Mouse (Mus musculus) forebrain, embryonic 11.5 days (tissue): ENCODE measurements at regions not wholly inside any gene's neighbourhood (a gene's known extent, or its start where the extent isn't known, plus 50 kb on each side); places are given as distances from the start of the nearest gene placed in this dataset.

Experiments used
- ATAC-seq: fragments of 200-750 bp; cut with Nextera tagmentation; replicated peaks from 2 replicates; pipeline ENCODE4 v1.8.0; 2017; ENCODE audit warnings: moderate TSS enrichment; ENCODE audit not compliant: low FRiP score
- DNase-seq: peaks from one replicate; pipeline ENCODE4 v3.0.0-alpha.2; 2017; ENCODE audit warnings: low spot score
- H3K27ac ChIP-seq: fragments of 300-500 bp; sonication (generic); 2 replicates; pipeline ENCODE4 v1.5.1; 2014; ENCODE audit warnings: low read depth, low read length
- H3K27me3 ChIP-seq: fragments of 300-500 bp; sonication (generic); 2 replicates; pipeline ENCODE4 v1.6.1; 2014; ENCODE audit warnings: mild to moderate bottlenecking, low read length, mixed read lengths; ENCODE audit not compliant: control insufficient read depth, insufficient read depth
- H3K36me3 ChIP-seq: fragments of 300-500 bp; sonication (generic); 2 replicates; pipeline ENCODE4 v1.6.1; 2014; ENCODE audit warnings: mild to moderate bottlenecking, low read length, moderate library complexity, mixed read lengths; ENCODE audit not compliant: control insufficient read depth, insufficient read depth
- H3K4me1 ChIP-seq: fragments of 300-500 bp; sonication (generic); replicated peaks from 2 replicates; pipeline ENCODE4 v1.6.1; 2014; ENCODE audit warnings: low read length, mixed read lengths; ENCODE audit not compliant: control insufficient read depth, insufficient read depth
- H3K4me2 ChIP-seq: fragments of 300-500 bp; sonication (generic); 2 replicates; pipeline ENCODE4 v1.6.1; 2014; ENCODE audit warnings: low read depth, mild to moderate bottlenecking, low read length, moderate library complexity, mixed read lengths; ENCODE audit not compliant: severe bottlenecking
- H3K4me3 ChIP-seq: fragments of 300-500 bp; sonication (generic); 2 replicates; pipeline ENCODE4 v1.5.1; 2014; ENCODE audit warnings: low read depth, low read length
- H3K9ac ChIP-seq: fragments of 300-500 bp; sonication (generic); 2 replicates; pipeline ENCODE4 v1.6.1; 2014; ENCODE audit warnings: low read length
- H3K9me3 ChIP-seq: fragments of 300-500 bp; sonication (generic); 2 replicates; pipeline ENCODE4 v1.6.1; 2016; ENCODE audit warnings: low read length, mixed read lengths; ENCODE audit not compliant: control insufficient read depth
- WGBS: fragments of 180-500 bp; shearing (Covaris S2); extraction: QIAGEN DNeasy Blood & Tissue Kit; methylation state at CpG from one replicate; pipeline ENCODE4 v1.1.7; 2014; 5-methylcytosine and 5-hydroxymethylcytosine counted together

DNA sequence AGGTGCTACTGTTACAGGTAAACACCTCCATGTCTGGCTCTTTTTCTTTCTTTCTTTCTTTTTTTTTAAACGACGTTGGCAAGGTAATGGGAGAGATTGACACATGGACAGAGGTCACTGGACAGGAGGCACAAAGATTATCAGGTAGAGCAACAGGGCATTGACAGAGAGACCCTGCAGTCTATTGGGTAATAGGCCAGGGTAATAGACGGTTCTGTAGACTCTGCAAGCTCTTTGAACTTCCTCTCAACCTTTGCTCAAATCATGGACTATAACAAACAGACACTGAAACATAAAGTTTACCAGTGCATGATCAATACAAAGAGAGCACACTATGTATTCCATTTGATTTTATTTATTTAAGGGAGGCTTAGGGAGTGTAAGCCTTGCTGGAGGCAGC lies 61.0 kb upstream of the Mycn start:
- ATAC-seq (no peak), DNase-seq (no peak)
- WGBS: 86% methylated on average over 3 of the region's 3 CpGs
- Histone ChIP-seq H3K9me3 (no peaks in the 10 kb centered on the region), H3K27ac (no peak overlapping the region), H3K4me1 (no peaks in the 10 kb centered on the region), H3K4me3 (no peak overlapping the region), H3K4me2 (no peak overlapping the region), H3K27me3 (no peaks in the 10 kb centered on the region), H3K36me3 (no peaks in the 10 kb centered on the region), H3K9ac (no peak overlapping the region)

- DNase-seq (no peak), ATAC-seq (no peak)
- H3K4me3 ChIP-seq: no peak overlapping the region
- 94% methylated on average over 6 of the region's 6 CpGs for WGBS
- no peak overlapping the region for H3K27ac ChIP-seq
- H3K4me1 ChIP-seq: no peaks in the 10 kb centered on the region
- H3K9ac ChIP-seq: no peak overlapping the region
- H3K27me3 ChIP-seq: no peaks in the 10 kb centered on the region
- no peaks in the 10 kb centered on the region for H3K9me3 ChIP-seq
- no peak overlapping the region for H3K4me2 ChIP-seq
- H3K36me3 ChIP-seq: no peaks in the 10 kb centered on the region
Observed at GRCm38 (mm10) chr12:13002069-13002590, 60.4 kb upstream of the Mycn start.

GRCm38 (mm10) chr12:12995974-12996361 lies 54.3 kb upstream of the Mycn start:
- WGBS: 93% methylated on average over 9 of the region's 9 CpGs
- Histone ChIP-seq H3K4me1 (peaks cover 8% of the 10 kb centered on the region; the same call in 1 of the 2 replicates), H3K9me3 (no peaks in the 10 kb centered on the region), H3K4me3 (no peak overlapping the region), H3K27me3 (no peaks in the 10 kb centered on the region), H3K4me2 (no peak overlapping the region), H3K36me3 (no peaks in the 10 kb centered on the region), H3K27ac (no peak overlapping the region), H3K9ac (no peak overlapping the region)
- DNase-seq: no peak
- no peak for ATAC-seq

DNA sequence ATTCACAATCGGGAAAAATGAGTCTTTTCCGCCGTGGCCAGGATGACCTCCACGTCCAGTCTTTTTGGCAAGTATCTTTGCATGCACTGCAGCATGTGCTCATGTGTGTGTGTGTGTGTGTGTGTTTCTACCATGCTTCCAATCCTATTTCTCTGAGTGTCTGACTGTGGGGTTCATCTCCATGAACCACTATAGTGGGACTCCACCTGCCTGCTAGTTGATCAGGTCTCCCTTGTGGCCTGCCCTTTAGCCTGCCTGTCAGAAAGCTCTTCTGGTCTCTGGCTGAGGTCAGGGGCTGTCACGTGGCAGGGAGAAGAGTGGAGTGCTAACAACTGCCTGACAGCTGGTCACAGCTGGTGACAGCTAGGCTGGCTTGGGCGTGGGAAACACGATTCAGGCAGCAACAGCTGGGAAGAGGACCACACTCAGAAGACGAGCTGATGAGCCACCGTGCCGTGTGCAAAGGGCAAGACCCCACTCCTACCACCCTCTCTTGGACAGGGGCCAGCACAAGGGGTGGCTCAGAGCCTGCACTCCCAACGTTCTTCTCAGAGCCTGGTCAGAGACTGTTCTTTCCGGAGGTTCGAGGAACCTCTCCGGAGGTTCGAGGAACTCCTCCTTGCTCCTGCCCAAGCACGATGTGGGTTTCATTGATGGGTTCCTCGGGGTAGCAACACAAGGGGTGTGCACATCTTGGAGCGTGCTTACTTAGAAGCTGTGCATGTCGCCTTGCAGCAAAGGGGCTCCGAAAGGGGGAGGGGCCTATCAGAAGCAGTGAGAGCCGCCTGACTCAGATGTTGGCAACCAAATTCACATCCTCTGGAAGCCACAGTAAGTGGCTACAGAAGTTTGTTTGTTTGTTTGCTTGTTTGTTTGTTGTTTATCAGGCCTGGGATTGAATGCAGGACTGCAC lies 53.6 kb upstream of the Mycn start:
- H3K36me3 ChIP-seq: no peaks in the 10 kb centered on the region
- no peak overlapping the region for H3K27ac ChIP-seq
- H3K27me3 ChIP-seq: no peaks in the 10 kb centered on the region
- 73% methylated on average over 21 of the region's 21 CpGs for WGBS
- DNase-seq (no peak), ATAC-seq (no peak)
- H3K9me3 ChIP-seq: no peaks in the 10 kb centered on the region
- no peak overlapping the region for H3K9ac ChIP-seq
- no peak overlapping the region for H3K4me2 ChIP-seq
- no peak overlapping the region for H3K4me3 ChIP-seq
- peaks cover 8% of the 10 kb centered on the region; the same call in 1 of the 2 replicates for H3K4me1 ChIP-seq

GRCm38 (mm10) chr12:12993894-12994714 lies 52.4 kb upstream of the Mycn start:
- H3K9me3 ChIP-seq: no peaks in the 10 kb centered on the region
- DNase-seq: no peak
- WGBS: 45% methylated on average over 8 of the region's 8 CpGs

More at GRCm38 (mm10) chr12:12993894-12994714, 52.4 kb upstream of the Mycn start:
- Histone ChIP-seq H3K27ac (peak overlapping the region; percentile 54), H3K4me3 (no peak overlapping the region), H3K4me1 (peaks cover 8% of the 10 kb centered on the region; the same call in 1 of the 2 replicates), H3K36me3 (no peaks in the 10 kb centered on the region), H3K27me3 (no peaks in the 10 kb centered on the region), H3K9ac (no peak overlapping the region), H3K4me2 (no peak overlapping the region)
- ATAC-seq: peak; percentile 51; the same call in 1 of the 2 replicates
